7 mouse cellular contexts compared by ENCODE assay signal in the genomic region with DNA sequence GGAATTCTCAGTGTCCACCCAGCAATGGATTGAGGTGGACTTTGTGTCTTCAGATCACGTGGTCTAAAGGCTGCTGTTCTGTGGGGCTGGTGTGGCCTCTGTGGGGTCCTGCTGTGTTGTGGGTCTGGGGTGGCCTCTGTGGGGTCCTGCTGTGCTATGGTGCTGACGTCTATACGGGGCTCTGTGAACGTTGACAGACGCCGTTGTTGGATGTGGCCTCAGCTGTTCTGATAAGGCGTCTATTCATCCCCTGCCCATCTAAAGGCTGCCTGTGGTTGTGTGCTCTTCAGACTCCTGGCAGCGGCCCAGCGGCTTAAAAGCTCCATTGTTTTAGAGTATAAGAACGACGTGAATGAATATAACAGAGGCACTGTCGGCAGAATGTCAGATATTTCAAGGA. TPM values are rescaled to one million over a fixed set of nuclear protein-coding genes. Genes with fewer than 3 reads are reported as not detected.
A peak's percentile ranks its signal among the peaks of the same experiment; 100 is the strongest.
DNase-seq lines count a peak whose midpoint lies in the region; ATAC-seq and TF ChIP-seq lines count a peak whose summit lies in the region.

No protein-coding gene starts in this region.

- no peaks in the 10 kb centered on the region for H3K36me3 ChIP-seq in forebrain, embryonic 16.5 days (ENCODE audit: control insufficient read depth, insufficient read depth)
- no peaks in the 10 kb centered on the region for H3K36me3 ChIP-seq in hindbrain, embryonic 15.5 days
- peaks cover 16% of the 10 kb centered on the region; the same call in 1 of the 2 replicates for H3K36me3 ChIP-seq in kidney, embryonic 14.5 days (ENCODE audit: control insufficient read depth, insufficient read depth, low read length)

- H3K9ac ChIP-seq in forebrain, embryonic 16.5 days (replicated peaks; ENCODE audit: low read depth, low read length) = no peak overlapping the region
- H3K9ac ChIP-seq in hindbrain, embryonic 15.5 days = no peak overlapping the region
- no peak overlapping the region for H3K9ac ChIP-seq in kidney, embryonic 14.5 days (ENCODE audit: low read depth, low read length)

- no peak overlapping the region for H3K27ac ChIP-seq in forebrain, embryonic 16.5 days (ENCODE audit: low read length)
- 0 out of 2 replicates have a peak overlapping the region, but pooled peaks have one; percentile 30 for H3K27ac ChIP-seq in hindbrain, embryonic 15.5 days (replicated peaks)
- H3K27ac ChIP-seq in olfactory bulb, adult 2 months (ENCODE audit: insufficient read depth, low read depth, low read length) = 0 out of 2 replicates have a peak overlapping the region, but pooled peaks have one; percentile 40
- no peak overlapping the region for H3K27ac ChIP-seq in kidney, embryonic 14.5 days (ENCODE audit: low read depth, low read length)

- no peak overlapping the region for H3K4me3 ChIP-seq in forebrain, embryonic 16.5 days (replicated peaks; ENCODE audit: low read length)
- H3K4me3 ChIP-seq in hindbrain, embryonic 15.5 days = no peak overlapping the region
- no peak overlapping the region for H3K4me3 ChIP-seq in olfactory bulb, adult 2 months (ENCODE audit: insufficient read depth, low read depth, low read length)
- no peak overlapping the region for H3K4me3 ChIP-seq in kidney, embryonic 14.5 days (ENCODE audit: low read length)

- DNase-seq in lung, postnatal 10 days = peak; percentile 21
- DNase-seq in lung, postnatal 4 days = no peak
- no peak for DNase-seq in gastrocnemius, postnatal 25 days

- TF ChIP-seq POLR2A in olfactory bulb, adult 2 months (IDR thresholded peaks at IDR 0.05; ENCODE audit: insufficient read depth, low read depth, low read length) = no peak

- peaks cover 8% of the 10 kb centered on the region for H3K4me1 ChIP-seq in forebrain, embryonic 16.5 days (replicated peaks; ENCODE audit: control insufficient read depth, insufficient read depth, low read length)
- peaks cover 11% of the 10 kb centered on the region for H3K4me1 ChIP-seq in hindbrain, embryonic 15.5 days (replicated peaks)
- peaks cover 18% of the 10 kb centered on the region for H3K4me1 ChIP-seq in olfactory bulb, adult 2 months (ENCODE audit: control insufficient read depth, insufficient read depth, low read length)
- no peaks in the 10 kb centered on the region for H3K4me1 ChIP-seq in kidney, embryonic 14.5 days (ENCODE audit: control insufficient read depth, insufficient read depth, low read length)

- WGBS in forebrain, embryonic 16.5 days = 7% methylated on average over 12 of the region's 12 CpGs
- WGBS in hindbrain, embryonic 15.5 days = 35% methylated on average over 12 of the region's 12 CpGs
- WGBS in olfactory bulb, adult 2 months = 24% methylated on average over 12 of the region's 12 CpGs
- WGBS in kidney, embryonic 14.5 days = 85% methylated on average over 12 of the region's 12 CpGs

- peak; percentile 74 for ATAC-seq in forebrain, embryonic 16.5 days
- peak; percentile 74; the same call in 1 of the 2 replicates for ATAC-seq in hindbrain, embryonic 15.5 days (ENCODE audit: low FRiP score, low read depth)
- no peak for ATAC-seq in kidney, embryonic 14.5 days (ENCODE audit: low FRiP score, low TSS enrichment)

- no peaks in the 10 kb centered on the region for H3K9me3 ChIP-seq in forebrain, embryonic 16.5 days (ENCODE audit: control insufficient read depth, low read length)
- no peaks in the 10 kb centered on the region for H3K9me3 ChIP-seq in hindbrain, embryonic 15.5 days
- H3K9me3 ChIP-seq in kidney, embryonic 14.5 days (ENCODE audit: control insufficient read depth, low read length) = no peaks in the 10 kb centered on the region

- TF ChIP-seq CTCF in olfactory bulb, adult 2 months (IDR thresholded peaks at IDR 0.05; ENCODE audit: insufficient read depth, low read depth, low read length) = no peak

- no peaks in the 10 kb centered on the region for H3K27me3 ChIP-seq in forebrain, embryonic 16.5 days (replicated peaks; ENCODE audit: control insufficient read depth, insufficient read depth, low read length)
- H3K27me3 ChIP-seq in hindbrain, embryonic 15.5 days = no peaks in the 10 kb centered on the region
- H3K27me3 ChIP-seq in kidney, embryonic 14.5 days (ENCODE audit: control insufficient read depth, insufficient read depth, low read length) = no peaks in the 10 kb centered on the region

- H3K4me2 ChIP-seq in forebrain, embryonic 16.5 days (ENCODE audit: low read length) = no peak overlapping the region
- no peak overlapping the region for H3K4me2 ChIP-seq in hindbrain, embryonic 15.5 days
- H3K4me2 ChIP-seq in kidney, embryonic 14.5 days (replicated peaks; ENCODE audit: low read depth, low read length) = no peak overlapping the region

RNA-seq across cellular contexts. Expression of a gene that starts 29.3 kb away (rescaled TPM):
- 19.9 and 21.5 TPM in 2 replicates for polyA plus RNA-seq in forebrain, embryonic 16.5 days (2015; fragmentation: Nextera tagmentation; extraction: Ambion mirVana)
- 24.6 and 25.7 TPM in 2 replicates for polyA plus RNA-seq in hindbrain, embryonic 15.5 days (2015; fragmentation: Nextera tagmentation; extraction: Ambion mirVana)
- polyA plus RNA-seq in olfactory bulb, adult 2 months (2012; ENCODE audit: insufficient read depth, insufficient read length, low replicate concordance, missing spikeins) = not detected in 2 replicates
- total RNA-seq in gastrocnemius, postnatal 25 days (2021) = 1 to 10 TPM; 4.1 to 4.8 TPM
- 12.1 and 15.8 TPM in 2 replicates for polyA plus RNA-seq in kidney, embryonic 14.5 days (2014; fragmentation: Nextera tagmentation; extraction: Ambion mirVana)

Comparison
In these comparisons a context has a peak if more than half of its experiments do, and no peak if none do; other contexts are left out.
1. H3K27ac ChIP-seq: peak in hindbrain, embryonic 15.5 days (single experiment) and olfactory bulb, adult 2 months (single experiment); none in forebrain, embryonic 16.5 days (single experiment) and kidney, embryonic 14.5 days (single experiment).